Mouse (Mus musculus): Measurements from ENCODE around the gene Gm26620.

DNA sequence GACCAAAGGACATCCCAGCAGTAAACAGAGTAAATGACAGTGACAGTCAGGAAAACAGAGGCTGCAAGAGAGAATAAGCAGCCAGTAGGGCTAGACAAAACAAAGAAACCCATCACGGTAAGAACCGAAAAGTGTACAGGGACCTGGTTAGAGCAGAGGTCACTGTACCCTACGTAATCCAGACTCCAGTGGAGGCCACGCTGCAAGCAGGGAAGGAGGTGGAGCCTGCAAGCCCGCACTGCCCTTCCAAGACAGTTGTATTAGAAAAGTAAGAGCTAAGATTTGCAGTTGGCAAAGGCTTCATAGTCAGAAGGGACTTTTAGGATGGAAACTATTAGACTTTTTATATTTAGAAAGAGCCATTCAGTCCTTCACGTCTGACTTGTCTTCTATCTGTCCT, 42.1 kb downstream of the Gm26620 start:
- TF ChIP-seq TCF12 (IDR thresholded peaks at IDR 0.05; ENCODE audit: low read depth, low read length) (no peak), POLR2A (IDR thresholded peaks at IDR 0.05; ENCODE audit: low read depth, low read length) (peak; percentile 11; the same call in 1 of the 2 replicates), CTCF (conservative IDR thresholded peaks at IDR 0.05 in 1 of 2, IDR thresholded peaks at IDR 0.05 in 1 of 2; ENCODE audit: low read depth in 2 of 2, low read length in 2 of 2) (no peak), ELF1 (IDR thresholded peaks at IDR 0.05; ENCODE audit: low read depth, low read length) (no peak), CHD2 (IDR thresholded peaks at IDR 0.05; ENCODE audit: low read length) (no peak), ZC3H11A (IDR thresholded peaks at IDR 0.05; ENCODE audit: low read depth, low read length) (no peak)

All from CH12.LX (cell line).